Mouse (Mus musculus) layer of hippocampus, postnatal 36 days (tissue): ENCODE results near the gene Mfap2. TPM values are rescaled to one million over a fixed set of nuclear protein-coding genes. Genes with fewer than 3 reads are reported as not detected.
A peak's percentile ranks its signal among the peaks of the same experiment; 100 is the strongest.

ENCODE experiments used
- DNase-seq, 2 experiments: peaks; one replicate each; pipeline ENCODE4 v3.0.0; 2022
- total RNA-seq, 2 experiments: library from RNA; stranded (reverse); gene quantifications; 2 replicates each; pipeline ENCODE4 v1.2.3; 2021

Gene Mfap2
- total RNA-seq, 2 experiments from 2014 or later = 5.7 to 5.8 TPM

DNA sequence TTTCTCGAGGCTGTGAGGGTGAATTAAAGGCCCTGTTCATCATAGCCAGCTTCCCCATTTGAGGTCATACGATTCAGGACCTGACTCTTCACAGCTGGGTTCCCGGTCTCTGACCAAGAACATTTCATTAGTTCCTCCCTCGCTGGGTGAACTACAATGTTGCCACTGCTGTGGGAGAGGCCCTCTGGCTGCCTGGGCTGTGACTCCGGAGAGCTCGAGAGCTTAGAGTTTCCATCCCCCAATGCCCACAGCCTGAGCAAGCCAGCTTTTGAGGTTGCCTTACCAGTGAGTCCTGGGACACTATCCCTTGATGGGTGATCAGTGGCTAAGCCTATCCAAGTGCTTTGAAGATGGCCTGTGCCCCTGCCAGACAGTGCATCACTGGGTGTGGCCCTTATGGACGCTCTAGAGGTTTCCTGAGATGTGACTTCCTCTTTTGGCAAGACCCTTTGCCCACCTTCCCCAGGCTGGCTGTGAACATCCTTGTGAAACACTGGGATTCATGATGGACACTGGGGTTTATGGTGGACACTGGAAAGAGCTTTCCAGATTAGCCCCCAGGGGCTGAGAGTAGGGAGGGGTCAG lies 21.4 kb upstream of the Mfap2 start:
- DNase-seq = no peak

DNA sequence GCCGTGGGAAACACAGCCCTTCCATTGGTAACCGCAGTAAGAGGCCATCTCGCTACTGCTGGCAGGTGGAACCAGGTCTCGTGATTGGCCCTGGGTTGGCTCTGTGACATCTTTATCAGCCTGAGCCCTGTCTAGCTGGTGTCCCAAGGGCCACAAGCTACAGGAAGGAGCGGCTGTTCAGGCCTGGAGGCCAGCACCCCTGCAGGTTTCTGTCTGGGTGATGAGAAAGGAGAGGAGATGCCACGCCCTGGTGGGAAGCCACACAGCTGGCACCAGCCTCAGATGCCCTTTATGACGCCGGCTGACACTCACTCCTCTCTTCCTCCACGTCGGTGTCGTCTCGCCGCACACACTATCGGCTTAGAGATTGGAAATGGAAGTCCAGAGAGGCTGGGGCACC lies 20.8 kb upstream of the Mfap2 start:
- DNase-seq = no peak

DNA sequence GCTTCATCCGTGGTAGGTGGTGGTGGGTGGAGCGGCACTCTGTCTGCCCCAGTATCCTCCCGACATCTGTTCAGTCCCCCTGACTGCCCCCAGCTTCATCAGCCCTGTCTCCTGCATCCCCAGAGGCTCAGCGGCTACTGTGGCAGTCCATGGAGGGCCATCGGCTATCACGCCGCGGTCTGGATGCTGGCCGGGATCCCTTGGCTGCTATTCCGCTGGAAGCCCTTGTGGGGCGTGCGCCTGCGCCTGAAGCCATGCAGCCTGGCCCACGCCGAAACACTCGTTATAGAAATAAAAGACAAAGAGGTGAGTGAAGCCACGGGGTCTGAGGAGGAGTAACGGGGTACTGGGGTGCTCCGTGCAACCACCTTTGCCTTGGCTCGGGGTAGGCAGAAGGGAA lies 18.0 kb upstream of the Mfap2 start:
- DNase-seq = no peak

DNA sequence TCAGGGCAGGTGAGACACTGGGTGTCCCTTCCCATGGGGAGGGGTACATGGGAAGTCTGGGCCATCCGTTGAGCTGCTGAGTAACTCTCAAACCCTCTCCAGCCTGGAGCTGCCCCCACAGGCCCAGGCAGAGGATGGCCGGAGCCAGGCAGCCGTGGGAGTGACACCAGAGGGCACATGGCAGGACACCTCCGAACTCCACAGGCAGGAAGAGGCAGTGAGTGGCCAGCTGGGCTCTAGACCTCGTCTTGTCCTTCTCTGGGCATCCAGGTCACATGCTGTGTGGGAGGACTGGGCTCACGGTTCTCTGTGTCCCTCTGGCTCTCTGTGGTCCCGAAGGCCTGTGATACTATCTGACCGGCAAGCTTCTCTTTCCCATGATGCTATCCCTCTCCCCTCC lies 16.4 kb upstream of the Mfap2 start:
- DNase-seq = no peak

DNA sequence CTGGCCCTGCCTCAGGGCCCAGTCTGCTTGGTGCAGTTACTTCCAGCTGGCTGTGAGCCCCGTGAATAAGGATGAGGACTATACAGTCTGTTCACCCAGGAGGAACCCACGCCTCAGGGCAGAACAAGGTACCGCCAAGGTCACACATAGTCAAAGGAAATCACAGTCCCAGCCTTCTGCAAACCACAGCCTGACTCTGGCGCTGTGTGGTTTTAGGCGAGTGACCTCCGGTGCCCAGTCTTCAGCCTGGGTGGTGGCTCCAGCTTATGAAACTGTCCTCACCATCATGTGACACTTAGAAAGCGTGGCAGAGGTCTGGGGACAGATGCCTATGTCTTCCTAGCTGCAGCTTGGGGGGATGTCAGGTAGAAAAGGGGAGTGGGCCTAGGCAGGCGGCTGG lies 14.4 kb upstream of the Mfap2 start:
- DNase-seq = no peak

DNA sequence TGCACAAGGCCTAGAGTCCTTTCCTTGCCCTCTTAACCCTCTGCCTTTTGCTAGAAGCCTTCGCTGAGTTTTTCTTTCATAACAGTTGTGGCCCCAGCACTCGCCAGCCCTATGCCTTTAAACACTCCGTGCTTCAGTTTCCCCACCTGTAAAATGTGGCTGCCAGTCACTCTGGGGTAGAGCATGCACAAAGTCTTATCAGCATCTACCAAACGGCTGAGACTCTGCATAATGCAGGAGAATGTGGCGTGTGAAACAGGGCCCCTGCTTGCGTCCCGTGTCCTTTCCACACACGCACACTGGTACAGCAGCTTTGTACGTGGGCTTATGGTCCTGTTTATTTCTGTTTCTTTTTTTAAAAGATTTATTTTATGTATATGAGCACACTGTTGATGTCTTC lies 13.4 kb upstream of the Mfap2 start:
- no peak for DNase-seq

DNA sequence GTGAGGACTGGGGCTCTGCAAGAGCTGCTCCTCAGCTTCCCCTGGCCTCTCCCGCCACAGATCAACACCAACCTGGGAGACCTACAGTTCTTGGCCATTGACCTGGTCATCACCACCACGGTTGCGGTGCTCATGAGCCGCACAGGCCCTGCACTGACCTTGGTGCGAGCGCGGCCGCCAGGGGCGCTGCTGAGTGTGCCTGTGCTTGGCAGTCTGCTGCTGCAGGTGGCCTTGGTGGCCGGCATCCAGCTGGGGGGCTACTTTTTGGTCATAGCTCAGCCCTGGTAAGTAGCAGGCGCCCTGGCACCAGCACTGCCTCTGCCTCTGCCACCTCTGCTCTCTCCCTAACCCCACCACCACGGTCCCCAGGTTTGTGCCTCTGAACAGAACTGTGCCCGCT lies 4.2 kb upstream of the Mfap2 start:
- DNase-seq = no peak

DNA sequence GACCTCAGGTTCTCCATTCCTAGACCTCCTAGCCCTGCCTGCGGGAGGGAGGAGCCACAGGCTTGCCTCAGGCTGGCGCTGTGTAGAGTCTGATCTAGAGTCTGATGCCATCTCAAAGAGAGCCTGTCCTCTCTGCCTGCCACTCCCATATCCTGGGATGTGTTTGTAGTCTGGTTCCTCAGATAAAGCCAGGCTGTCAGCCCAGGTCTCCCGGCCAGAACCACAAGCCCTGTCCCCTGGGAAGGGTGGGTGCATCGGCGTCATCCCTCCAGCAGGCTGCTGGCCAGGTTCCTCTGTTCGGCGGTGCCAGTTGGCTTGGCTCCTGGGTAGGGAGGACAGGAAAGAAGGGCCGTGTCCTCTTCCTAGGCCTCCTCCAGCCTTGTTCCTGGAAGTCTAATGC lies 2.2 kb upstream of the Mfap2 start:
- no peak for DNase-seq

DNA sequence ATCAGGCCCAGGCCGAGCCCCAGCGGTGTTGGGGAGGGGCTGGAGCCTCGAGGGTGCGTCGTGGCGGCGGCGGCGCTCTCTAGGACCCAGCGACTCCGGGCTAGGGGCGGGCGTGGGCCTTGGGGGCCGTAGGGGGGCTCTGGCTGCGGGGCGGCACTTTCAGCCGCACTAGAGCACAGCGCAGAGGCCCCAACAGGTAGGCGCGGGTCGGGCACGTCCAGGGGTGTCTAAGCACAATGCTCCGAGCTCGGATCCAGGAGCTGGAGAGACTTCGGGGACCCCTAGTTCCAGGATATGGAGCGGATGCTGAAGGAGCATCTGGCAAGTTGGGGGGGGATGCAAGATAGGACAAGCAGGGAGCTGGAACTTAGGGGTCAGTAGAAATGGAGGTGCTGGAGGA lies 308 bp downstream of the Mfap2 start:
- no peak for DNase-seq

DNA sequence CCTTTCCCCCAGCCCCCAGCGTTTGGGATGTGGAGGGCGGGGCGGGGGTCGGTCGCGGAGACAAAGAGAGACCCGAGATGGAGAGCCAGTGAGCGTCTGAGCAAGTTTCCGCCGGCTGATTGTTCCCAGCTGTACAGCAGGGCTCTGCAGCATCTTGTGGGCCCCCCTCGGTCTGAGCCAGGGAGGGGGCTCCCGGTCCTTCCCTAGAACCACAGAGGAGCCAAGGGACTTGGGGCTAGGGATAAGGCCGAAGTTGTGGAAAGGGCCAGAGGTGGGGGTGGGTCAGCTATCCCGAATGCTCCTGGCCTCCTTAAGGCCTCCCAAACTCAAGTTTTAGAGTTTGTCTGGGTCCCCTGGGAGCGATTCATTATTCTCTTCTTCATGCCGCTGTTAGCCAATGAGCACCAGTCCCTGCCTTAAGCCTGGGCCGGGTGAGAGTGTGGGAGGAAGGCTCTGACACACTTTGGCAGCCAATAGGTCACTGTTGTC lies 767 bp downstream of the Mfap2 start:
- no peak for DNase-seq

DNA sequence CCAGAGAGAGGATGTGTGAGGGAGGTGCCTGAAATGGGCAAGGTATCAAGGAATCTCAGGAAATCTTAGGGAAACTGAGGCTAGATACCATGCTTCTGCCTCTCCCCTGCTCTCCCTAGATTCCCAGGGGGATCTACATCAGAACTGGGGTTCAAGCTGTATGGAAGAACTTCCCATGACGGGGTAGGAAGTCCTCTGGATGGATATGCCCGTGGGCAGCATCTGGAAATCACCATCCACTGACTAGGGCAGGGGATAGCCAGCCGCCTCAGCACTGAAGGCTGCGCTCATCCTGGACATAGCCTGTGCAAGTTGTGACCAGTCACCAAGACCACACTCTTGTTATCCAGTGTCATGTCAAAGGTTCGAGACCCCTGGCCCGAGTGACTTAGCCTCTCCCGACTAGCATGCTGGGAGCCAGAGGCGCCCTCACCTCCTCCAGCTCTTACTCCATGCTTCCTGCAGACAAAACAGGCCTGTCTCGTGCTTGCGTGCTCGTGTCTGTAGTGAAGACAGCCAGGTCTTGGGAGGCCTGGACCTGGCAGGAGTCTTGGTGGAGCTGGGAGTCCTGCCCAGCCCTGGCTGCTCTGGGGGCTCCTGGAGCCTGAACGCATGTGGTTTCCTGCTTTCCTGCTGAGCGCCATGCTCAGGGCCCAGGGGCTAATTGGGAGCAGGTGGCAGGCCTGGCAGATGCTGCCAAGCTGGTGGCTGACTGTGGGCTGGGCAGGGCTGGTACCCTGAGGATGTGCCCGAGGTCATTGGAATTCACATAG lies 1.5 kb downstream of the Mfap2 start:
- no peak for DNase-seq

DNA sequence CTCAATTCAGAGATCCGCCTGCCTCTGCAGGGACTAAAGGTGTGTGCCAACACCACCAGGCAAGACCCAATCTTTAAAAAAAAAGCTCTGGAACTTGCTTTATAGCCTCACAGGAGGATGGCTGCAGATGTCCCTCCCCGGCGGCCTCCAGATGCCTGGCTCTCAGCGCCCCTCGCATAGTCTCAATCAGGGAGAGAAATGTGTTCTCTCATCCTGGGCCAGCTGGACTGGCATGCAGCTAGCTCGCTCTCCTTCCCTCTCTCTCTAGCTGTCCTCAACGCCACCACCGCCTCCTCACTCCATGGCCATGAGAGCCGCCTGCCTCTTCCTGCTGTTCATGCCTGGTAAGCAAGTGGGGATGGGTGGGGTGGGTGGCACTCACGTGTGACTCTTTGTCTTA lies 2.3 kb downstream of the Mfap2 start:
- no peak for DNase-seq

DNA sequence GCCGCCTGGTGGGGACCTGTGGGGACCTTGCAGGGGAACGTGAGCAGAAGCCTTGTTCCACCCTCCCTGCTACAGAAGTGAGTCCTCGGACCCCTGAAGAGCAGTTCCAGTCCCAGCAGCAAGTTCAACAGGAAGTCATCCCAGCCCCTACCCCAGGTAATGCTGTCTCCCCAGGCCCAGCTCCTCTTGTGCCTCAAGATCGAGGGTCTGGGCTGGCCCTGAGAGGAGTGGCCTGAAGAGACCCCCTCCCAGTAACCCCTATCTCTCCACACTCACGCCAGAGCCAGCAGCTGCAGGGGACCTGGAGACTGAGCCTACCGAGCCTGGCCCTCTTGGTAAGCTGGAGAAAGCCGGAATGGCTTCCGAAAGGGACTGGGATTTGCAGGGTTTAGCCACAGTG lies 3.9 kb downstream of the Mfap2 start:
- no peak for DNase-seq

DNA sequence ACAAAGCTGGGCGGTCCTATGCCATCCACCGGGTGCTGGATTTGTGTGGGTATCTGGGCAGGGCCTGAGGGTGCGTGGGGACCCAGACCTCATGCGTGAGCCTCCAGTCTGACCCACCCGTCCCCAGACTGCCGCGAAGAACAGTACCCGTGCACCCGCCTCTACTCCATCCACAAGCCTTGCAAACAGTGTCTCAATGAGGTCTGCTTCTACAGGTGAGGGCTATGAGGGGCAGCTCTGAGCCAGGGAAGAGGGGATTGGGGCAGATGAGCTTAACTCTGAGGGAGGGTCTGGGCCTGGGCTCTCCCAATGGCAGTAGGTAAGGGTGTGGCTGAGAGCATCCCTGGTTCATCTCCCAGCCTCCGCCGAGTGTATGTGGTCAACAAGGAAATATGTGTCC lies 4.6 kb downstream of the Mfap2 start:
- no peak for DNase-seq

DNA sequence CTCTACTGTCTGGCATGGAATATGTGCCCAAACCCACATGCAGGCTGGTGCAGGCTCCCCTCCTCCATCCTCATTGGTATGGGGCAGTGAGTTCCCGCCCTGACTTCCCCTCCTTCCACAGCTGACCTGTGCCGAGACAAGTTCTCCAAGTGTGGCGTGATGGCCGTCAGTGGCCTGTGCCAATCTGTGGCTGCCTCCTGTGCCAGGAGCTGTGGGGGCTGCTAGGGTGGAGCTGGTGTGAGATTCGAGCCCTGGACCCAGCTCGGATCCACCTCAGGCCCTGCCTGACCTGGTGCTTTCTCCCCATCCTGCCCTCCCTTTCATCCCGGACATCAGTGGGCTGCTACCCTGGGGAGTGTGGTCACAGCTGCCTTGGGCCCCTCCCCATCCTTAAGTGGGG lies 5.1 kb downstream of the Mfap2 start:
- no peak for DNase-seq

DNA sequence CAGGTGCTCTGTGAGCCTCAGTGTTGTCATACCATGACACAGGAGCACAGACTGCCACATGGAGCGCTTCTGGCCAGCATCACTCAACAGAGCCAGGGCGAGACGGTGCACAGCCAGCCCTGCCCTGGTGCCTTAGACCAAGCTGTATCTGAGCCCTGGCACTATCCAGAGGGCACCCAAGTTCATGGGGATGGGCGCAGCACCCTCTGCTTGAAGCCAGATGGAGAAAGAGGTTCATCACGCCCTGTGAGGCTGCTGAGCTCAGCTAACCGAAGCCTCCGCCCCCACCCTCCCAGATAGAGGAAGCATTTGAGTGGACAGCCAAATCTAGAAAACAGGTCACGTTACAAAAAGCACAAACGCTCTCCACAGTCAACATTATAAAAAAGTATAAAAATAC lies 6.1 kb downstream of the Mfap2 start:
- DNase-seq = no peak

DNA sequence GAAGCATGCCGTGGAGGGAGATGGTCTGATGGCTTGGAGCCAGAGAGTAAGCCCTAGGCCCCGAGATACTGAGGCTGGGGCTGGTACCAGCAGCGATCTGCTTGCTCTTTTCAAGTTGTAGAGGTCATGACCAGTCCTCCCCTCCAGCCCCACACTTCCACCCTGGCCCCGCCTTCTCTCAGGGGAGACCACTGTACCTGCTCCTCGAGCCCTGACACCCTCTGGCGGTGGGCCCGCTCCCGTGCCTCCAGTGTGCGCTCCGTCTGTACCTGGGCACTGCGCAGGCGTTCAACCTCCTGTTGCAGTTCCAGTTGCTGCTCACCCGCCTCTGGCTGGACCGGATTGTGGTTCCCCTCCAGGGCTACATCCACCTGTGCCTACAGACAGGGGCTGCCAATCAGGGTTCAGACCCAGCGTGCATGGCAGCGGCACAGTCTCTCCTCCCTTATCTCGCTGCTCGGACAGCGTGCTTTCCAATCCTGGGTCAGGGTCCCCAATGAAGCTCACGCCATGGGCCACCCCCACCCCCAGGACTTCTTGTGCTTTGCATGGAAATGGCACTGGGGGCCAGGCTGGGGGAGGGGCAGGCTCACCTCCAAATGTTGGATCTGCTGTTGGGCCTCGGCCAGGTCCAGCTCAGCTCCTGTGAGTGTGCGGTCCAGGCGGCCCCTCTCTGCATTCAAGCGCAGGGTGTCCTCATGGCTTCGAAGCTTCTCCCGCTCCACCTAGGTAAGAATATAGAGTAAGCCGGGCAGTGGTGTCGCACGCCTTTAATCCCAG lies 7.6 kb downstream of the Mfap2 start:
- DNase-seq = no peak

DNA sequence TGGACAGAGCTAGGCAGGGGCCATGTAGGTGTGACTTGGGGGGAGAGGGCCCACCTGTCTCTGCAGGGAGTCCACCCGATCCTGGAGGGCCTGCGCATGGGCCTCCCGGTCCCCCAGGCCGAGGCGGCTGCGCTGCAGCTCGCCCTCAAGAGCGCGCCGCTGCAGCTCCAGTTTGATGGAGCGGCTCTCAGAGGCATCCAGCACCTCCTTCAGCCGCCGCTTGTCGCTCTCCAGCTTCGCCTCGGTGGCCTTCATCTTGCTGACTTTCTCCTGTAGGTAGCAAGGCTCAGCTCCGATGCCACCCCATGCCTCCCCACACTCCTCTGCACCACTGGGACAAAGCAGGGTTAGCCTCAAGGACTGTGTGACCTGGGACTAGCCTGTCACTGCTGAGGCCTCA lies 10.0 kb downstream of the Mfap2 start:
- DNase-seq = no peak

DNA sequence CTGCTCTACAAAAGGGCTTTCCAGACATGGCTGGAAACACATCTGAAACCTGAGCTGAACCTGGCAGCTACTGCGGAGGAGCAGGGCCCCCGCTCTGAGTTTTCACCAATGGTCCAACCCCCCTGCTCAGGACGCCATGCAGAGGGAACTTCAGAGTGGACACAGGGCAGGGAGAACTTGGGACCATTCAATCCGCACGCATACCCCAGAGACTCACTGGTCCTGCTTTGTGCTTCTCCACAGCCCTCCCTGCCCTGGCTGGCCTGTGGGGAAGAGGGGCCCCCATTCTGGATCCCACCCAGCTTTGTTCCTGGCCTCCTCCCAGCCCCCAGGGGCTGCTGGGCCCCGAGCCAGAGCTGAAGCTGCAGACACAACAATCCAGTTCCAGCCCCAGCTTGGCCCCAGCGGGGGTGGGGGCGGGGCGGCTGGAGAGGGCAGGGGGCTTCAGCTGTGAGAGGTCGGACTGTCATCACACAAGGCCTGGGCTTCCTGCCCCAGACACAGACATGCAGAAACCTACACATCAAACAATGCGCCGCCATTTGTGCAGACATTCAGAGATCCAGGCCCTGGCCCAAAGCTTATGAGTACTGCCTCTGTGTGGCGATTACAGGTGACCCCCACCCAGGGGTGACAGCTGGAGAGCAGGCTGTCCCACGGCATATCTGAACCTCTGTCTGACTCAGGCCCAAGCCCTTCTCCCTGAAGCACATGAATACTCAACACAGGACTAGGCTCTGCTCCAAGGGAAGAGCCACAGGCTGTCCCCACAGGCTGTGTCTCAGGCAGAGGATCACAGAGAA lies 10.8 kb downstream of the Mfap2 start:
- peak in 1 of 2 experiments; percentile 62 for DNase-seq

DNA sequence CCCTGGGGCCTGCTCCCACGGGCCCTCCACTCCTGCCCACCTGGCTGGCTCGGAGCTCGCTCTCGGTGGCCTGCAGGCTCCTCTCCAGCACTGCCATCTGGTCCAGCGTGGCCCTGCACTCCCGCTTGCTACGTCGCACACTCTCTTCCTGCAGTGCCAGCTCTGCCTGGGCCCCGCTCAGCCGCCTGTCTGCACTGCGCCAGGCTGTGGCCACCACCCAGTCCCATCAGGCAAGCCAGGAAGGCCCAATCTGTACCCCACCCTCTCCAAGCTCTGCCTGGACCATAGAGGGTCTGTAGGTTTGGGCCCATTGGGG lies 11.4 kb downstream of the Mfap2 start:
- no peak for DNase-seq

DNA sequence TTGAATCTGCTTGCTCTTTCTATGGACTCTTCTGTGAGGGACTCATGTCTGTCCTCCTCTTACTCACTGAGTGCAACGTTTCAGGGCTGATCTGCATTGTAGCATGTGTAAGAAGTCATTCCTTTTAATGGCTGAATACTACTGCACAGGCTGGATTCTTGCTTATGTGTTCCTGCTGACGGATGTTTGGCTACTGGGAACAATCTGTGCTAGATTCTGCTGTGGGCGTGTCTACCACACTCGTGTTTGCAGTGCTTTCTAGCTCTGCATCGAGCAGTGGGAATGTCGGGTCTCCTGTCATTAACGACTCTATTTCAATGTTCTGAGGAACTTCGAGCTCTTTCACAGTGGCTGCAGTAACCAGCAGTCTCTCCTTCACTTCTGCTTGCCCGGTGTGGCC lies 13.8 kb downstream of the Mfap2 start:
- DNase-seq = no peak

DNA sequence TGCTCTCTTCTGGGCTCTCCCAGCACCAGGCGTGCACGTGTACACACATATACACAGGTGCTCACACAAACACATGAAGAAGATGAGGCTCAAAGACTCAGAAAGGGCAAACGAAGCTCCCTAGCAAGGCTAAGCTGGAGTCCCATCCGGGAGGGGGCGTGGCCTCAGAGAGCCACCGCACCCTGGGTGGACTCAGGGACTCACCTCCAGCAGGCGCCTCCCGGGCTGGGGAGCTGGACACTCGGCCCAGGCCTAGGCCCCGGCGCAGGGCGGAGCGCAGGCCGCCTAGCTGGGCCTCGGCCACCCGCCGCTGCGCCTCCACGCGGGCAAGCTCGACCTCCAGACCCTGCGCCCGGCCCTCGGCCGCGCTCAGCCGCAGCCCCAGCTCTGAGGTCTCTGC lies 14.8 kb downstream of the Mfap2 start:
- DNase-seq = no peak
